Mouse (Mus musculus): ENCODE results near the gene Nmnat1.

- TF ChIP-seq CTCF (IDR thresholded peaks at IDR 0.05; ENCODE audit: borderline replicate concordance, insufficient read depth, low read depth, low read length) (no peak), POLR2A (IDR thresholded peaks at IDR 0.05; ENCODE audit: borderline replicate concordance, insufficient read depth, low read length) (peak; percentile 52; the same call in 1 of the 2 replicates)
Measured at GRCm38 (mm10) chr4:149426325-149427199, 58.4 kb downstream of the Nmnat1 start, which contains the start of gene Ube4b.
